Mouse (Mus musculus) hindbrain, postnatal 0 days (tissue): ENCODE results near the gene Rps6ka1. TPM values are rescaled to one million over a fixed set of nuclear protein-coding genes. Genes with fewer than 3 reads are reported as not detected.

Source experiments
- ATAC-seq: fragments of 200-750 bp; cut with Nextera tagmentation; 2 replicates; pipeline ENCODE4 v1.8.0; 2017; ENCODE audit warnings: mild to moderate bottlenecking, moderate TSS enrichment, moderate library complexity
- DNase-seq: peaks from one replicate; pipeline ENCODE4 v3.0.0-alpha.2; 2015; ENCODE audit warnings: low spot score
- H3K27ac ChIP-seq: fragments of 300-500 bp; sonication (generic); 2 replicates; pipeline ENCODE4 v1.5.1; 2014; ENCODE audit warnings: mild to moderate bottlenecking
- H3K27me3 ChIP-seq: fragments of 300-500 bp; sonication (generic); 2 replicates; pipeline ENCODE4 v1.6.1; 2014; ENCODE audit warnings: low read length, mixed read lengths; ENCODE audit not compliant: insufficient read depth
- H3K36me3 ChIP-seq: fragments of 300-500 bp; sonication (generic); 2 replicates; pipeline ENCODE4 v1.6.1; 2014; ENCODE audit warnings: low read length, mixed read lengths; ENCODE audit not compliant: insufficient read depth
- H3K4me1 ChIP-seq: fragments of 300-500 bp; sonication (generic); 2 replicates; pipeline ENCODE4 v1.6.1; 2014; ENCODE audit warnings: antibody characterized with exemption, low read length, mixed read lengths; ENCODE audit not compliant: insufficient read depth
- H3K4me2 ChIP-seq: fragments of 300-500 bp; sonication (generic); 2 replicates; pipeline ENCODE4 v1.6.1; 2014; ENCODE audit warnings: low read depth, mild to moderate bottlenecking, low read length, moderate library complexity, mixed read lengths
- H3K4me3 ChIP-seq: fragments of 300-500 bp; sonication (generic); 2 replicates; pipeline ENCODE4 v1.5.1; 2014; ENCODE audit warnings: low read length
- H3K9ac ChIP-seq: fragments of 300-500 bp; sonication (generic); replicated peaks from 2 replicates; pipeline ENCODE4 v1.6.1; 2014; ENCODE audit warnings: mild to moderate bottlenecking, low read length, moderate library complexity, mixed read lengths
- H3K9me3 ChIP-seq: fragments of 300-500 bp; sonication (generic); 2 replicates; pipeline ENCODE4 v1.6.1; 2016; ENCODE audit warnings: low read length, mixed read lengths
- CTCF ChIP-seq: IDR thresholded peaks from 2 replicates; pipeline ENCODE4 v1.5.1; 2016; ENCODE audit warnings: antibody characterized with exemption, control low read depth, low read depth
- WGBS: fragments of 180-500 bp; shearing (Covaris S2); extraction: QIAGEN DNeasy Blood & Tissue Kit; methylation state at CpG from one replicate; pipeline ENCODE4 v1.1.7; 2014; 5-methylcytosine and 5-hydroxymethylcytosine counted together
- polyA plus RNA-seq: library from polyadenylated mRNA; unstranded; fragments of >200 nt; fragmentation: Nextera tagmentation; extraction: Ambion mirVana; gene quantifications from 2 replicates; pipeline ENCODE4 v1.2.1, GENCODE M21; 2015
- total RNA-seq: library from RNA; depleted of rRNA; stranded (reverse); fragments of >200 nt; gene quantifications from 2 replicates; pipeline ENCODE4 v1.2.3, GENCODE M21; 2014

The Rps6ka1 gene
- total and polyA plus RNA-seq, 2 experiments from 2014 or later, result 22.6 to 31.1 TPM

GRCm38 (mm10) chr4:133898151-133898550, 10.6 kb upstream of the Rps6ka1 start:
- WGBS, result 22% methylated on average over 6 of the region's 6 CpGs
- H3K4me1 ChIP-seq, result 0 out of 2 replicates have a peak, but pooled peaks cover 4% of the 10 kb centered on the region
- no peaks in the 10 kb centered on the region for H3K27me3 ChIP-seq
- no peak for ATAC-seq
- no peak overlapping the region for H3K27ac ChIP-seq
- no peak overlapping the region for H3K9ac ChIP-seq
- H3K4me3 ChIP-seq, result no peak overlapping the region
- no peak for DNase-seq
- no peaks in the 10 kb centered on the region for H3K36me3 ChIP-seq
- no peak overlapping the region for H3K4me2 ChIP-seq
- no peak for TF ChIP-seq CTCF
- no peaks in the 10 kb centered on the region for H3K9me3 ChIP-seq

- Histone ChIP-seq H3K27ac (no peak overlapping the region), H3K9me3 (no peaks in the 10 kb centered on the region), H3K36me3 (no peaks in the 10 kb centered on the region), H3K4me3 (no peak overlapping the region), H3K4me1 (0 out of 2 replicates have a peak, but pooled peaks cover 4% of the 10 kb centered on the region), H3K4me2 (no peak overlapping the region), H3K27me3 (no peaks in the 10 kb centered on the region), H3K9ac (no peak overlapping the region)
- no peak for TF ChIP-seq CTCF
- DNase-seq (no peak), ATAC-seq (no peak)
- 65% methylated on average over 11 of the region's 11 CpGs for WGBS
Measured at GRCm38 (mm10) chr4:133897431-133897891, 9.9 kb upstream of the Rps6ka1 start.

- Histone ChIP-seq H3K4me2 (no peak overlapping the region), H3K9me3 (no peaks in the 10 kb centered on the region), H3K4me3 (no peak overlapping the region), H3K36me3 (no peaks in the 10 kb centered on the region), H3K27ac (no peak overlapping the region), H3K9ac (no peak overlapping the region), H3K27me3 (no peaks in the 10 kb centered on the region), H3K4me1 (0 out of 2 replicates have a peak, but pooled peaks cover 4% of the 10 kb centered on the region)
- WGBS, result 71% methylated on average over 1 of the region's 1 CpGs
- DNase-seq, result no peak
- no peak for ATAC-seq
- TF ChIP-seq CTCF, result no peak
Measured at GRCm38 (mm10) chr4:133896984-133897383, 9.4 kb upstream of the Rps6ka1 start.

GRCm38 (mm10) chr4:133896002-133896401, 8.4 kb upstream of the Rps6ka1 start:
- H3K27ac ChIP-seq, result no peak overlapping the region
- H3K4me1 ChIP-seq, result 0 out of 2 replicates have a peak, but pooled peaks cover 4% of the 10 kb centered on the region
- H3K9me3 ChIP-seq, result no peaks in the 10 kb centered on the region
- 95% methylated on average over 3 of the region's 3 CpGs for WGBS
- no peaks in the 10 kb centered on the region for H3K27me3 ChIP-seq
- ATAC-seq (no peak), DNase-seq (no peak)
- TF ChIP-seq CTCF, result no peak
- no peak overlapping the region for H3K4me3 ChIP-seq
- H3K9ac ChIP-seq, result no peak overlapping the region
- H3K36me3 ChIP-seq, result no peaks in the 10 kb centered on the region
- H3K4me2 ChIP-seq, result no peak overlapping the region

- Histone ChIP-seq H3K9ac (peak overlapping the region; percentile 81), H3K27ac (peak overlapping the region; percentile 69), H3K4me2 (peak overlapping the region; percentile 84), H3K9me3 (no peaks in the 10 kb centered on the region), H3K4me3 (peak overlapping the region; percentile 79), H3K4me1 (no peaks in the 10 kb centered on the region), H3K36me3 (no peaks in the 10 kb centered on the region), H3K27me3 (no peaks in the 10 kb centered on the region)
- WGBS, result 0% methylated on average over 28 of the region's 32 CpGs
- no peak for TF ChIP-seq CTCF
- DNase-seq, result peak; percentile 27
- ATAC-seq, result peak; percentile 59; the same call in 1 of the 2 replicates
Measured at GRCm38 (mm10) chr4:133887249-133887648, 348 bp downstream of the Rps6ka1 start.

- H3K27me3 ChIP-seq, result no peaks in the 10 kb centered on the region
- TF ChIP-seq CTCF, result no peak
- H3K4me1 ChIP-seq, result no peaks in the 10 kb centered on the region
- WGBS, result 26% methylated on average over 10 of the region's 10 CpGs
- no peaks in the 10 kb centered on the region for H3K9me3 ChIP-seq
- H3K27ac ChIP-seq, result no peak overlapping the region
- DNase-seq (peak; percentile 23), ATAC-seq (no peak; the same call in 1 of the 2 replicates)
- no peaks in the 10 kb centered on the region for H3K36me3 ChIP-seq
- H3K4me3 ChIP-seq, result peak overlapping the region; percentile 79
- H3K4me2 ChIP-seq, result peak overlapping the region; percentile 84
- peak overlapping the region; percentile 21 for H3K9ac ChIP-seq
Measured at GRCm38 (mm10) chr4:133885991-133886501, 1.6 kb downstream of the Rps6ka1 start.

GRCm38 (mm10) chr4:133885331-133885730, 2.3 kb downstream of the Rps6ka1 start:
- Histone ChIP-seq H3K36me3 (no peaks in the 10 kb centered on the region), H3K9me3 (no peaks in the 10 kb centered on the region), H3K27me3 (no peaks in the 10 kb centered on the region), H3K27ac (no peak overlapping the region), H3K4me2 (peak overlapping the region; percentile 84), H3K4me1 (no peaks in the 10 kb centered on the region), H3K9ac (no peak overlapping the region), H3K4me3 (no peak overlapping the region)
- ATAC-seq (no peak), DNase-seq (no peak)
- 74% methylated on average over 4 of the region's 4 CpGs for WGBS
- no peak for TF ChIP-seq CTCF
